Mouse (Mus musculus) thymus, postnatal 25 days (tissue): ENCODE results near the gene Pigm.
A peak's percentile ranks its signal among the peaks of the same experiment; 100 is the strongest.

Experiments used
- DNase-seq: peaks from one replicate; pipeline ENCODE4 v3.0.0; 2022

The Pigm gene

GRCm38 (mm10) chr1:172376198-172376667 lies at the start of gene Pigm:
Gene Pigm (plus strand): TSS chr1:172376546.
- peak; percentile 98 for DNase-seq

GRCm38 (mm10) chr1:172326684-172327083 lies 49.7 kb upstream of the Pigm start:
- DNase-seq: no peak

GRCm38 (mm10) chr1:172327206-172328001 lies 48.9 kb upstream of the Pigm start:
- DNase-seq: no peak

- no peak for DNase-seq
Measured at GRCm38 (mm10) chr1:172328041-172328440, 48.3 kb upstream of the Pigm start.

GRCm38 (mm10) chr1:172328461-172328860 lies 47.9 kb upstream of the Pigm start:
- DNase-seq: no peak

- DNase-seq: no peak
Measured at GRCm38 (mm10) chr1:172329131-172329530, 47.2 kb upstream of the Pigm start, which contains the start of gene Kcnj9. Gene Kcnj9 (minus strand): TSS chr1:172329318.

GRCm38 (mm10) chr1:172329616-172330015 lies 46.7 kb upstream of the Pigm start:
- no peak for DNase-seq

- DNase-seq: no peak
Measured at GRCm38 (mm10) chr1:172331422-172331947, 44.9 kb upstream of the Pigm start.

- DNase-seq: no peak
Measured at GRCm38 (mm10) chr1:172332925-172333324, 43.4 kb upstream of the Pigm start.

- DNase-seq: no peak
Measured at GRCm38 (mm10) chr1:172333512-172333911, 42.8 kb upstream of the Pigm start.

GRCm38 (mm10) chr1:172335804-172336203 lies 40.5 kb upstream of the Pigm start:
- DNase-seq: no peak

- DNase-seq: no peak
Measured at GRCm38 (mm10) chr1:172337411-172338185, 38.7 kb upstream of the Pigm start.

- peak; percentile 78 for DNase-seq
Measured at GRCm38 (mm10) chr1:172340729-172341321, 35.5 kb upstream of the Pigm start, which contains the start of gene Kcnj10. Gene Kcnj10 (plus strand): TSS chr1:172341210.

GRCm38 (mm10) chr1:172341386-172341785 lies 35.0 kb upstream of the Pigm start:
- no peak for DNase-seq

GRCm38 (mm10) chr1:172342729-172343128 lies 33.6 kb upstream of the Pigm start:
- no peak for DNase-seq

GRCm38 (mm10) chr1:172343914-172344313 lies 32.4 kb upstream of the Pigm start:
- no peak for DNase-seq

- DNase-seq: no peak
Measured at GRCm38 (mm10) chr1:172344820-172345219, 31.5 kb upstream of the Pigm start.

- DNase-seq: no peak
Measured at GRCm38 (mm10) chr1:172346707-172347106, 29.6 kb upstream of the Pigm start.

- DNase-seq: no peak
Measured at GRCm38 (mm10) chr1:172347382-172347781, 29.0 kb upstream of the Pigm start.

GRCm38 (mm10) chr1:172349504-172349903 lies 26.8 kb upstream of the Pigm start:
- DNase-seq: no peak

GRCm38 (mm10) chr1:172349916-172350812 lies 26.2 kb upstream of the Pigm start:
- DNase-seq: no peak

GRCm38 (mm10) chr1:172352001-172352400 lies 24.3 kb upstream of the Pigm start:
- DNase-seq: no peak
